Mouse (Mus musculus) limb, embryonic 14.5 days (tissue): ENCODE data around the gene Nlrp2. TPM values are rescaled to one million over a fixed set of nuclear protein-coding genes. Genes with fewer than 3 reads are reported as not detected.

Experiments used
- ATAC-seq: fragments of 200-750 bp; cut with Nextera tagmentation; 2 replicates; pipeline ENCODE4 v1.8.0; 2017; ENCODE audit warnings: low read depth, moderate number of reproducible peaks, moderate TSS enrichment; ENCODE audit not compliant: low FRiP score
- DNase-seq: peaks from one replicate; pipeline ENCODE4 v3.0.0-alpha.2; 2015; ENCODE audit warnings: low spot score
- H3K27ac ChIP-seq: fragments of 300-500 bp; sonication (generic); replicated peaks from 2 replicates; pipeline ENCODE4 v1.5.1; 2014; ENCODE audit warnings: low read depth, mild to moderate bottlenecking, low read length, moderate library complexity, mixed read lengths
- H3K27me3 ChIP-seq: fragments of 300-500 bp; sonication (generic); 2 replicates; pipeline ENCODE4 v1.6.1; 2014; ENCODE audit warnings: low read length, mixed read lengths; ENCODE audit not compliant: control insufficient read depth, insufficient read depth
- H3K36me3 ChIP-seq: fragments of 300-500 bp; sonication (generic); 2 replicates; pipeline ENCODE4 v1.6.1; 2014; ENCODE audit warnings: mild to moderate bottlenecking, low read length, moderate library complexity, mixed read lengths; ENCODE audit not compliant: control insufficient read depth, insufficient read depth
- H3K4me1 ChIP-seq: fragments of 300-500 bp; sonication (generic); 2 replicates; pipeline ENCODE4 v1.6.1; 2014; ENCODE audit warnings: antibody characterized with exemption, low read length, mixed read lengths; ENCODE audit not compliant: control insufficient read depth, insufficient read depth
- H3K4me2 ChIP-seq: fragments of 300-500 bp; sonication (generic); replicated peaks from 2 replicates; pipeline ENCODE4 v1.6.1; 2014; ENCODE audit warnings: low read depth, mild to moderate bottlenecking, low read length, moderate library complexity; ENCODE audit not compliant: severe bottlenecking
- H3K4me3 ChIP-seq: fragments of 300-500 bp; sonication (generic); replicated peaks from 2 replicates; pipeline ENCODE4 v1.5.1; 2014; ENCODE audit warnings: low read length
- H3K9ac ChIP-seq: fragments of 300-500 bp; sonication (generic); 2 replicates; pipeline ENCODE4 v1.6.1; 2014; ENCODE audit warnings: mild to moderate bottlenecking, low read depth, low read length, moderate library complexity; ENCODE audit not compliant: severe bottlenecking
- H3K9me3 ChIP-seq: fragments of 300-500 bp; sonication (generic); 2 replicates; pipeline ENCODE4 v1.6.1; 2016; ENCODE audit warnings: low read length; ENCODE audit not compliant: control insufficient read depth
- POLR2A ChIP-seq: fragments of 200-500 bp; IDR thresholded peaks from 2 replicates; pipeline ENCODE4 v1.8.0; 2012; ENCODE audit warnings: inconsistent platforms, mild to moderate bottlenecking, moderate library complexity, borderline replicate concordance; ENCODE audit not compliant: insufficient read depth, insufficient read length; ENCODE audit errors: extremely low read depth
- WGBS: fragments of 180-500 bp; shearing (Covaris S2); extraction: QIAGEN DNeasy Blood & Tissue Kit; methylation state at CpG from one replicate; pipeline ENCODE4 v1.1.7; 2014; 5-methylcytosine and 5-hydroxymethylcytosine counted together
- polyA plus RNA-seq, 2 experiments: library from polyadenylated mRNA; depleted of rRNA in 1 of 2; stranded (reverse) in 1 of 2; unstranded in 1 of 2; fragments of >200 nt; fragmentation: Nextera tagmentation in 1 of 2; extraction: Ambion mirVana in 1 of 2; gene quantifications; 2 replicates each; pipeline versions ENCODE4 v1.2.1 to v1.2.3; 2012 to 2014

Nlrp2 gene
- polyA plus RNA-seq, 2 experiments, result not detected

GRCm38 (mm10) chr7:5288281-5288680 lies 62.6 kb downstream of the Nlrp2 start:
- Histone ChIP-seq H3K9me3 (peaks cover 3% of the 10 kb centered on the region; the same call in 1 of the 2 replicates), H3K4me3 (no peak overlapping the region), H3K4me2 (no peak overlapping the region), H3K4me1 (no peaks in the 10 kb centered on the region), H3K27ac (no peak overlapping the region), H3K9ac (no peak overlapping the region), H3K36me3 (no peaks in the 10 kb centered on the region), H3K27me3 (no peaks in the 10 kb centered on the region)
- ATAC-seq, result no peak
- DNase-seq, result no peak
- WGBS, result 48% methylated on average over 1 of the region's 1 CpGs
- no peak for TF ChIP-seq POLR2A

GRCm38 (mm10) chr7:5263051-5263450 lies 87.8 kb downstream of the Nlrp2 start:
- Histone ChIP-seq H3K9me3 (0 out of 2 replicates have a peak, but pooled peaks cover 10% of the 10 kb centered on the region), H3K4me3 (no peak overlapping the region), H3K27ac (no peak overlapping the region), H3K36me3 (no peaks in the 10 kb centered on the region), H3K4me2 (no peak overlapping the region), H3K4me1 (no peaks in the 10 kb centered on the region), H3K9ac (no peak overlapping the region), H3K27me3 (no peaks in the 10 kb centered on the region)
- WGBS, result 86% methylated on average over 3 of the region's 3 CpGs
- ATAC-seq (no peak), DNase-seq (no peak)
- TF ChIP-seq POLR2A, result no peak

Other genes with a start within 250 kb of the Nlrp2 start
- not detected in 2 replicates for gene Rfpl4, start 234.1 kb downstream of the Nlrp2 start, polyA plus RNA-seq (2012; rRNA removed)
- not detected in 2 replicates for gene Rfpl4, start 234.1 kb downstream of the Nlrp2 start, polyA plus RNA-seq (2014; fragmentation: Nextera tagmentation; extraction: Ambion mirVana)
- 0.20 and 0.34 TPM in 2 replicates for gene Rasl2-9, start 225.1 kb downstream of the Nlrp2 start, polyA plus RNA-seq (2012; rRNA removed)
- gene Rasl2-9, start 225.1 kb downstream of the Nlrp2 start, polyA plus RNA-seq (2014; fragmentation: Nextera tagmentation; extraction: Ambion mirVana), result 0.43 and 0.55 TPM in 2 replicates
- gene Vmn1r55, start 201.4 kb downstream of the Nlrp2 start, polyA plus RNA-seq (2012; rRNA removed), result not detected in 2 replicates
- not detected in 2 replicates for gene Vmn1r55, start 201.4 kb downstream of the Nlrp2 start, polyA plus RNA-seq (2014; fragmentation: Nextera tagmentation; extraction: Ambion mirVana)
- gene Vmn1r56, start 154.3 kb downstream of the Nlrp2 start, polyA plus RNA-seq (2012; rRNA removed), result not detected in 2 replicates
- not detected in 2 replicates for gene Vmn1r56, start 154.3 kb downstream of the Nlrp2 start, polyA plus RNA-seq (2014; fragmentation: Nextera tagmentation; extraction: Ambion mirVana)
- gene Vmn1r57, start 132.5 kb downstream of the Nlrp2 start, polyA plus RNA-seq (2012; rRNA removed), result not detected in 2 replicates
- not detected in 2 replicates for gene Vmn1r57, start 132.5 kb downstream of the Nlrp2 start, polyA plus RNA-seq (2014; fragmentation: Nextera tagmentation; extraction: Ambion mirVana)
- gene Gm5065, start 498 bp downstream of the Nlrp2 start, polyA plus RNA-seq (2012; rRNA removed), result not detected in 2 replicates
- gene Gm5065, start 498 bp downstream of the Nlrp2 start, polyA plus RNA-seq (2014; fragmentation: Nextera tagmentation; extraction: Ambion mirVana), result not detected in 2 replicates
- not detected in 2 replicates for gene Vmn1r58, start 62.4 kb upstream of the Nlrp2 start, polyA plus RNA-seq (2012; rRNA removed)
- gene Vmn1r58, start 62.4 kb upstream of the Nlrp2 start, polyA plus RNA-seq (2014; fragmentation: Nextera tagmentation; extraction: Ambion mirVana), result not detected in 2 replicates
- not detected in 2 replicates for gene Vmn1r59, start 105.7 kb upstream of the Nlrp2 start, polyA plus RNA-seq (2012; rRNA removed)
- gene Vmn1r59, start 105.7 kb upstream of the Nlrp2 start, polyA plus RNA-seq (2014; fragmentation: Nextera tagmentation; extraction: Ambion mirVana), result not detected in 2 replicates
- gene Vmn2r28, start 142.9 kb upstream of the Nlrp2 start, polyA plus RNA-seq (2012; rRNA removed), result not detected in 2 replicates
- not detected in 2 replicates for gene Vmn2r28, start 142.9 kb upstream of the Nlrp2 start, polyA plus RNA-seq (2014; fragmentation: Nextera tagmentation; extraction: Ambion mirVana)
- not detected in 2 replicates for gene Vmn1r60, start 196.3 kb upstream of the Nlrp2 start, polyA plus RNA-seq (2012; rRNA removed)
- gene Vmn1r60, start 196.3 kb upstream of the Nlrp2 start, polyA plus RNA-seq (2014; fragmentation: Nextera tagmentation; extraction: Ambion mirVana), result not detected in 2 replicates